Mouse (Mus musculus) midbrain, embryonic 11.5 days (tissue): ENCODE results near the gene Rdx. TPM values are rescaled to one million over a fixed set of nuclear protein-coding genes. Genes with fewer than 3 reads are reported as not detected.
A peak's percentile ranks its signal among the peaks of the same experiment; 100 is the strongest.

Experiments
- ATAC-seq: fragments of 200-750 bp; cut with Nextera tagmentation; 2 replicates; pipeline ENCODE4 v1.8.0; 2017; ENCODE audit warnings: moderate TSS enrichment, moderate library complexity; ENCODE audit not compliant: low FRiP score
- DNase-seq: peaks from one replicate; pipeline ENCODE4 v3.0.0; 2015; ENCODE audit warnings: low spot score; ENCODE audit errors: missing footprints
- H3K27ac ChIP-seq: fragments of 300-500 bp; sonication (generic); 2 replicates; pipeline ENCODE4 v1.5.1; 2014; ENCODE audit warnings: low read depth, low read length
- H3K27me3 ChIP-seq: fragments of 300-500 bp; sonication (generic); 2 replicates; pipeline ENCODE4 v1.6.1; 2014; ENCODE audit warnings: mild to moderate bottlenecking, low read length, moderate library complexity, mixed read lengths; ENCODE audit not compliant: control insufficient read depth, insufficient read depth
- H3K36me3 ChIP-seq: fragments of 300-500 bp; sonication (generic); 2 replicates; pipeline ENCODE4 v1.6.1; 2014; ENCODE audit warnings: mild to moderate bottlenecking, low read length, moderate library complexity, mixed read lengths; ENCODE audit not compliant: control insufficient read depth, insufficient read depth
- H3K4me1 ChIP-seq: fragments of 300-500 bp; sonication (generic); 2 replicates; pipeline ENCODE4 v1.6.1; 2014; ENCODE audit warnings: low read length; ENCODE audit not compliant: control insufficient read depth, insufficient read depth
- H3K4me2 ChIP-seq: fragments of 300-500 bp; sonication (generic); 2 replicates; pipeline ENCODE4 v1.6.1; 2014; ENCODE audit warnings: mild to moderate bottlenecking, moderate library complexity
- H3K4me3 ChIP-seq: fragments of 300-500 bp; sonication (generic); 2 replicates; pipeline ENCODE4 v1.5.1; 2014; ENCODE audit warnings: low read depth, low read length
- H3K9ac ChIP-seq: fragments of 300-500 bp; sonication (generic); 2 replicates; pipeline ENCODE4 v1.6.1; 2014; ENCODE audit warnings: low read length
- H3K9me3 ChIP-seq: fragments of 300-500 bp; sonication (generic); 2 replicates; pipeline ENCODE4 v1.6.1; 2016; ENCODE audit warnings: low read length; ENCODE audit not compliant: control insufficient read depth
- WGBS: fragments of 180-500 bp; shearing (Covaris S2); extraction: QIAGEN DNeasy Blood & Tissue Kit; methylation state at CpG from one replicate; pipeline ENCODE4 v1.1.7; 2014; 5-methylcytosine and 5-hydroxymethylcytosine counted together
- polyA plus RNA-seq: library from polyadenylated mRNA; unstranded; fragments of >200 nt; fragmentation: Nextera tagmentation; extraction: Ambion mirVana; gene quantifications from 2 replicates; pipeline ENCODE4 v1.2.1, GENCODE M21; 2014

Gene Rdx
- polyA plus RNA-seq, 1 experiment from 2014 or later = 218 TPM

DNA sequence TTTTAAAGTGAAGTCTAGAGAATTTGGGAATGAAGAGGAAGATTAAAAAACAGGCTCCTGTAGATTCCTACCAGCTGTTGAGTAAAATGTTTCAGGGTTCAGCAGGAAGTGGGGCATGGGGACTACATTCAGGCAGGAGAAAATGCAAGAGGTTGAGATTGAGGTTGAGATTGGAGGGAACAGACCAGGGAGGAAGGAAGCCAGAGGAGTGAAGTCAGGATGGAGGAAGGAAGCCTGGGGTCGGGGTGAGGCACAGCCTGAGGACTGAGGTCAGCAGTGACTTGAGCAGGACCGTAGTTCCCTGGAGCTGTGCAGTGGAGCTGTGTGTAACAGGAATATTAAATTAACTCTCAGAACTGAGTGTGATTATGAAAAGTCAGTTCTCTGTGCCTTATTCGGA lies 48.7 kb downstream of the Rdx start:
- DNase-seq (no peak), ATAC-seq (no peak)
- H3K4me2 ChIP-seq = no peak overlapping the region
- H3K27ac ChIP-seq = no peak overlapping the region
- no peak overlapping the region for H3K4me3 ChIP-seq
- WGBS = 82% methylated on average over 3 of the region's 3 CpGs
- H3K9ac ChIP-seq = no peak overlapping the region
- H3K4me1 ChIP-seq = no peaks in the 10 kb centered on the region; the same call in 1 of the 2 replicates
- no peaks in the 10 kb centered on the region for H3K9me3 ChIP-seq
- H3K36me3 ChIP-seq = no peaks in the 10 kb centered on the region
- no peaks in the 10 kb centered on the region for H3K27me3 ChIP-seq

DNA sequence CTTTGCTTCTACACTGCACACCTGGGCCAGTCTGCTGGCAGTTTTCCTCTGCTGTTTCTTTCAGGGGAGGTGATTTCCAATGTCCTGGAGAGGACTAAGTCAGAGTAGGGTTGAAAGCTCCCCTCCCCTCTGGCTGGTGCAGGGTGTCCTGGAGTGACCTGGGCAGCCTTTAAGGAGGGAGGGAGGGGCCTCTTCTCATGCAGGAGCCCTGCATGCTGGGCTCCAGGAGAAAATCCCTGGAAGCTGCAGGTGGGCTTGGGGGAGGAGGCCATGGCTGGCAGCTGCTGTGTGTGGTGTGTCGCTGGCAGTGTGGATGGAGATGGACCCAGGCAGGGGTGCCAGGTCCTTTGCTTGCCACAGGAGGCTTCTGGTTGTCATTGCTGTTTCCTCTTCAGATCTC lies 50.4 kb downstream of the Rdx start:
- Histone ChIP-seq H3K4me1 (no peaks in the 10 kb centered on the region; the same call in 1 of the 2 replicates), H3K9me3 (no peaks in the 10 kb centered on the region), H3K9ac (no peak overlapping the region), H3K4me2 (no peak overlapping the region), H3K27ac (no peak overlapping the region), H3K4me3 (no peak overlapping the region), H3K36me3 (no peaks in the 10 kb centered on the region), H3K27me3 (no peaks in the 10 kb centered on the region)
- no peak for ATAC-seq
- WGBS = 13% methylated on average over 1 of the region's 1 CpGs
- DNase-seq = no peak

DNA sequence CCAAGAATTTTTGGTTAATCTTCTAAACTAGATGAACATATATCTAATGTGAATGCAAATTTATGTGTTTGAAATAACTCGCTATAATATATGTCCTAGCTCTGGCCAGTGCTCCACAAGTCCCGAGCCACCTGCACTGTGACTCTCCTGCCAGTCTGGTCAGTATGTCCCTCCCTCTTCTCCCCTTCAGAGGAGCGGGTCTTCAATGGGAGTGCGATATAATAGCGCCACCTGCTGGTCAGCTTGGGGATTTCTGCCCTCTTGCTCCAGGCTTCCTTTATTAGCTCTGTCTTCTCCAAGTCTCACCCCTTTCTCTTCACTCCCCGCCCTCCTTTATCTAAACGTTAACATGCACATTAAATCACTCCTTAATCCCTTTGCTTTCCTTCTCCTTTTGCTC lies 51.6 kb downstream of the Rdx start:
- DNase-seq (peak; percentile 99), ATAC-seq (peak; percentile 85)
- Histone ChIP-seq H3K27ac (no peak overlapping the region), H3K4me1 (peaks cover 2% of the 10 kb centered on the region; the same call in 1 of the 2 replicates), H3K4me3 (no peak overlapping the region), H3K9me3 (no peaks in the 10 kb centered on the region), H3K4me2 (no peak overlapping the region), H3K36me3 (no peaks in the 10 kb centered on the region), H3K27me3 (no peaks in the 10 kb centered on the region), H3K9ac (no peak overlapping the region)
- 2% methylated on average over 7 of the region's 7 CpGs for WGBS

DNA sequence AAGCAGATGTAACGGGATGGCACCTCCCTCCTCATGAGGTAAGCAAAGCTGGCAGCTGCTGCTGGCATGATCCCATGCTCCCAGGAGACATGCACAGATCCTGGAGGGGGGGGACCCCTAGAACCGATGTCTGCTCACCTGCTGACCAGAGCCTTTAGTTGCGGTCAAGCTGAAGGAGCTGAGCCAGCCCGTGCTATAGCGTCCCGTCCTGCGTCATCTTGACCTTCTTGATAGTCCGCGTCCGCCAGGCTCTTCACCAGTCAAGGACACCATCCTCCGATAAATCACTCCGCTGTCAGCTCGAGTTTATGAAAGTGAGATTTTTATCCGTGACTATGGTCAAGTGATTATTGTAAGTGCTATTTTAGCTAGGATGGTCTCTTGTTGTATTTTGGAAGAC lies 53.5 kb downstream of the Rdx start:
- no peaks in the 10 kb centered on the region for H3K9me3 ChIP-seq
- no peak overlapping the region for H3K9ac ChIP-seq
- no peaks in the 10 kb centered on the region for H3K36me3 ChIP-seq
- no peak overlapping the region for H3K27ac ChIP-seq
- no peak for DNase-seq
- H3K4me3 ChIP-seq = no peak overlapping the region
- peaks cover 2% of the 10 kb centered on the region; the same call in 1 of the 2 replicates for H3K4me1 ChIP-seq
- no peak overlapping the region for H3K4me2 ChIP-seq
- WGBS = 91% methylated on average over 14 of the region's 14 CpGs
- ATAC-seq = no peak
- H3K27me3 ChIP-seq = no peaks in the 10 kb centered on the region

DNA sequence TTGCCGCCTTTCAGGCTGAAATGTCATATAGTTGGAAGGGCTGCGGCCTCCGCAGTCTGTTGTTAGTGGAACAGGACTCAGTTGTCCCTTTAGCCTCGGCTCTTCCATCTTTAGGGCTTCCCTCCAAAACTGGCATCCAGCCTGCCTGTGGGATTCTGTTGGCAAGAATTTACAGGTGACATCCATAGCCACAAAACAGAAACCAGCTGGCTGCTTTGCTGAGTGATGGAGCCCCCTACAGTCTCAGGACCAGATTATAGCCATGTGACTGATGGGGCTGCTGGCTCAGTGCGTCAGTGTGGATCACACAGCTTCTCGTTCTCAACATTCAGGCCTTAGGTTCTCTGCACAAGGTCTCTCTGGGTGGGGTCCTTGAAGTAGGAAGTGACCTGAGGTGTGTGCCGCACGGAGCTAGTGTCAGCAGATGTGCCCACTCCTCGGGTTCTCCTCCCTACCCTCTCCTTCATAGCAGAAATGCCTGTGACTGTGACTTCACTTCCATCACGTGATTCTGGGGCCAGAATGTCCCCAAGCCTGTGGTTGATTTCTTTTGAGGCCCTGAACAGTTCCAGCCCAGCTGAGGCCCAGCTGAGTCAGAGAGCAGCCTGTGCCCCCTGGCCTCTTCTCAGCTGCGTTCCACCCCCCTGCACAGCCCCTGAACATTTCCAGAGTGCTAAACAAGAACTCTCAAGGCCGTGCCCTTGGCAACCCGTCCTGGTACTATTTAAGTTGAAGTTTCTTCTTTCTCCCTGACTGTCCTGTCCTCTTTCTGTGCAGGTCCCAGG lies 55.3 kb downstream of the Rdx start:
- no peaks in the 10 kb centered on the region for H3K36me3 ChIP-seq
- H3K9me3 ChIP-seq = no peaks in the 10 kb centered on the region
- H3K27ac ChIP-seq = no peak overlapping the region
- ATAC-seq = no peak
- no peak for DNase-seq
- H3K27me3 ChIP-seq = no peaks in the 10 kb centered on the region
- WGBS = 73% methylated on average over 13 of the region's 13 CpGs
- 0 out of 2 replicates have a peak, but pooled peaks cover 2% of the 10 kb centered on the region for H3K4me1 ChIP-seq
- H3K4me2 ChIP-seq = no peak overlapping the region
- H3K4me3 ChIP-seq = no peak overlapping the region
- no peak overlapping the region for H3K9ac ChIP-seq

DNA sequence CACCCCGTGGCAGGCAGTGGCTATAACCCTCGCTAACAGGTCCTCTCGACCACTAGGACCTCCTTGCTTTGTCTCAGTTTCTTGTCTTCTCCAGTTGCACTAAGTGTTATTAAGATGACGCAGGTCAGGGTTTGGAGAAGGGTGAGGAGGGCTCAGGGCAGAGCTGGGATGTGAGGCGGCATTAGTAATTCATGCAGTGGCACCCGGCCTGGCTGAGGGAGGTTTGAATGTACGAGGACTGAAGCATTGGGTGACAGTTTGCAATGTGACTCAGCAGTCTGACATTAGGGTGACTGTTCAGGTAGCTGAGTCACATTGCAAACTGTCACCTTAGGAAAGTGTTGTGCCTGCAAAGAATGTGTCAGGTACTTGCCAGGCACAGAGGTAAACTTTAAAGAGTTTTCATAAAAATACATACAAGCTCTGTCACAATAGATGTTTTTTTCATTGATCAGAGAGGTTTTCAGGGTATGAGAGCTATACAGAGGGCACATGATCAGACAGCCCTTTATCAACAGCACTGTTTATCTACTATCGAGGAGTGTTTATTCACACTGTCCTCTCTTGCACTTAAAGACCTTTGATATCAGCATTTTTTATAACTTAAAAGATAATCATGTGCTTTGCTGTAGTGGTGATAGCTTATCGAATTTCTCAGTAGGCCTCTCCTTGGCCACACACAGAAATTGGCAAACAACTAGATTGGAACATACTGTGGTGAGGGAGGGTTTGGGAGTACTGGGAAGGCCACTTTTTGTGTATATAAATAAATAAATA lies 56.7 kb downstream of the Rdx start:
- Histone ChIP-seq H3K36me3 (no peaks in the 10 kb centered on the region), H3K4me1 (0 out of 2 replicates have a peak, but pooled peaks cover 2% of the 10 kb centered on the region), H3K27ac (no peak overlapping the region), H3K9ac (no peak overlapping the region), H3K9me3 (no peaks in the 10 kb centered on the region), H3K4me2 (no peak overlapping the region), H3K27me3 (no peaks in the 10 kb centered on the region), H3K4me3 (no peak overlapping the region)
- 83% methylated on average over 9 of the region's 9 CpGs for WGBS
- DNase-seq = no peak
- no peak for ATAC-seq

DNA sequence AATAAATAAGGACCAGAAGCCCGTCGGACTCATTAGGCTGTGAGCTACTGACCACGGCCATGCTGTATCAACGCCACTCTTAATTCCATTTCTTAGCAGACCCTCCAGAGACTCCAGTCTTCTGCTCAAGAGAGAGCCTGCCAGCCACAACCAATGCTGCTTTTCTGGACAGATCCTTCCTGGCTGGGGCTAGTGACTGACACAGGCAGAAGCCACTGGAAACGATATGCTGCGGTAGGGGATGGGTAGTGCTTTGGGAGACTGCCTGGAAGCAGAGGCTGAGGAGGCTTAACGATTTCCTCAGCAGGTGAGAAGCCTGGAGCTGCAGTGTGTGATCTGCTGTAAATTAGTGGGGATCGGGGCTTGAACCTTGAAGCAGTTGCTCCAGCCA lies 57.2 kb downstream of the Rdx start:
- WGBS = 85% methylated on average over 8 of the region's 8 CpGs
- Histone ChIP-seq H3K4me3 (no peak overlapping the region), H3K4me2 (no peak overlapping the region), H3K27ac (no peak overlapping the region), H3K9ac (no peak overlapping the region), H3K9me3 (no peaks in the 10 kb centered on the region), H3K27me3 (no peaks in the 10 kb centered on the region), H3K4me1 (0 out of 2 replicates have a peak, but pooled peaks cover 2% of the 10 kb centered on the region), H3K36me3 (no peaks in the 10 kb centered on the region)
- DNase-seq (no peak), ATAC-seq (no peak)

DNA sequence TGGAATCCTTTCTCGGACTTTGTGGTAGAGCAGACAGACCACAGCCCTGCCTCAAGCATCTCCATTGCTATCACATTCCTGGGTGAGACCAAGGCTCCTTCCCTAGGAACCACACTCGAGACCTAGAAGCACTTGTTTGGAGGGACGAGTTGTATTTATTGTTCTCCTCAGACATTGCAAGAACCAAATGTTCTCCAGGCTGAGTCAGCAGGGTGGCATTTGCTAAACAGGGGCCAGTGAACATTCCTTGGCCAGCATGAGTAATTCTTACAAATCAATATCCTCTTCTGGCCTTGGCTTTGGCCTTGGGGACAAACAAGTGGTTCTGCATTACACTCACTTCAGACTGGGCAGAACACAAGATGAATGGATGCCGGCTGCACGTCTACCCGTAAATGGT lies 58.5 kb downstream of the Rdx start:
- DNase-seq (no peak), ATAC-seq (no peak)
- Histone ChIP-seq H3K9ac (no peak overlapping the region), H3K4me1 (0 out of 2 replicates have a peak, but pooled peaks cover 2% of the 10 kb centered on the region), H3K27ac (no peak overlapping the region), H3K27me3 (no peaks in the 10 kb centered on the region), H3K4me2 (no peak overlapping the region), H3K4me3 (no peak overlapping the region), H3K36me3 (no peaks in the 10 kb centered on the region), H3K9me3 (no peaks in the 10 kb centered on the region)
- 91% methylated on average over 6 of the region's 6 CpGs for WGBS

DNA sequence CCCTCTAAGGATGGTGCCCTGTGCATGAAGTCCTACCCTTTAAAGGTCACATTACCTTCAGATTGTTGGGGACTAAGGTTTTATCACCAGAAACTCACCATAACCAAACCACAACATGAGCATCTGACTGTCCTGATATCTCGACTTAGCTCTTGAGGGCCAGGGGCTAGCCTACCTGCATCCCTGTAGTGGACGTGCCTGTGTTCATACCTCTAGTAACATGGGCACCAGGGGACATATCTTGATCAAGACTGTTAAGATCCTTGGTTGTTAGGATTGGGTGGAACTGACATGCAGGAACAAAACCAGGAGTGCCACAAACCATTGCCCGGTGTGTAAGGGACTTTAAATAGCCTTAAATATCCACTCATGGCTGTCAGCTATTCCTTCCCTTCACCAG lies 60.2 kb downstream of the Rdx start:
- DNase-seq = no peak
- Histone ChIP-seq H3K36me3 (no peaks in the 10 kb centered on the region), H3K4me3 (no peak overlapping the region), H3K27ac (no peak overlapping the region), H3K4me2 (no peak overlapping the region), H3K27me3 (no peaks in the 10 kb centered on the region), H3K4me1 (0 out of 2 replicates have a peak, but pooled peaks cover 2% of the 10 kb centered on the region), H3K9ac (no peak overlapping the region), H3K9me3 (no peaks in the 10 kb centered on the region)
- WGBS = 96% methylated on average over 3 of the region's 3 CpGs
- no peak for ATAC-seq
